ENCODE assay signal across 11 mouse cellular contexts in the genomic region with DNA sequence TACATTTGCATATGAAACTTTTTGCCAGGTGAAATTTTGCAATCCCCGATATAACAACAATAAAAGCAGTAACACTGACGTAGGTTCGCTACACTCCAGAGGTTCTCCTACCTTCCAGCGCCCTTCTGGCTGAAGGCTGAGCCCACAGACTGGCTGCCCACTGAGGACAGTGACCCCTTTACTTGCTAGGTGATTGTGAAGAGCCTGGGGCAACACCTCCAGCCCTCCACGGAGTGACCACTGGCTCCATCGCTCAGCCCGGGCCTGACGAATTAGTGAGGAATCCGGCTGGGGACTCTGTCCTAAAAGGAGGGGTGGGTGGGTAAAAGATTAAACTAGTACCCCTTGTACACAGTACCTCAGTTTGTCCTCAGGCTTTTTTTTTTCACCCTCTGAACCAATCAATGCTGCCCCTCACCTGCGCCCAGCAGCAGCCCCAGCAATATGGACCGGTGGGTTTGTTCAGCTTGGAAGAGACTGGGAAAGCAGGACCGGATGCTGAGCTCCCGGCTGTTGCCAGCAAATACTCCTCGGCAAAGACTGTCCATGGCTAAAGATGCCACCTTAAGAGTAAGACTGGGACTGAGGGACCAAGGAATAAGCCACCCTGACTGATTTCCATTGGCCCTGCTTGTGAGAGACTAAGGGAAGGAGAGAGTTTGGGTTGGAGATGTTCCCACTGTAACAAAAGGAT. TPM values are rescaled to one million over a fixed set of nuclear protein-coding genes. Genes with fewer than 3 reads are reported as not detected.
DNase-seq lines count a peak whose midpoint lies in the region; ATAC-seq and TF ChIP-seq lines count a peak whose summit lies in the region.
"Had no signal": no experiment of that assay in that cellular context is flagged by ENCODE, and none has a peak within 500 bp of the region (broad histone marks: within the 10 kb centered on the region; RNA-seq: fewer than 3 reads in every experiment).

No protein-coding gene starts in this region.

- no peaks in the 10 kb centered on the region for H3K27me3 ChIP-seq in heart, embryonic 11.5 days (ENCODE audit: control insufficient read depth, insufficient read depth, low read length)
- H3K27me3 ChIP-seq in heart, adult 2 months (ENCODE audit: control insufficient read depth, insufficient read depth, low read length): no peaks in the 10 kb centered on the region
- no peaks in the 10 kb centered on the region for H3K27me3 ChIP-seq in embryonic facial prominence, embryonic 12.5 days
- H3K27me3 ChIP-seq in limb, embryonic 14.5 days (ENCODE audit: control insufficient read depth, insufficient read depth, low read length): no peaks in the 10 kb centered on the region

- 82% methylated on average over 14 of the region's 14 CpGs for whole genome bisulfite sequencing in heart, embryonic 11.5 days (ENCODE audit: insufficient replicate concordance)
- WGBS in heart, adult 2 months: 85% methylated on average over 14 of the region's 14 CpGs
- 87% methylated on average over 14 of the region's 14 CpGs for WGBS in lung, adult 2 months
- 81% methylated on average over 14 of the region's 14 CpGs for WGBS in embryonic facial prominence, embryonic 12.5 days
- 85% methylated on average over 14 of the region's 14 CpGs for WGBS in limb, embryonic 14.5 days

- H3K4me2 ChIP-seq in heart, embryonic 11.5 days: peak overlapping the region; percentile 83
- no peak overlapping the region for H3K4me2 ChIP-seq in embryonic facial prominence, embryonic 12.5 days (replicated peaks)
- peak overlapping the region; percentile 76; the same call in 1 of the 2 replicates for H3K4me2 ChIP-seq in limb, embryonic 14.5 days (replicated peaks; ENCODE audit: low read depth, low read length, severe bottlenecking)

- ATAC-seq in heart, embryonic 11.5 days (replicated peaks; ENCODE audit: insufficient number of reproducible peaks, low FRiP score, low TSS enrichment): no peak
- ATAC-seq in embryonic facial prominence, embryonic 12.5 days (ENCODE audit: insufficient number of reproducible peaks, insufficient read depth, low FRiP score, low TSS enrichment): no peak
- no peak for ATAC-seq in limb, embryonic 14.5 days (ENCODE audit: low FRiP score, low read depth)

- no peaks in the 10 kb centered on the region for H3K79me2 ChIP-seq in heart, adult 2 months (replicated peaks; ENCODE audit: control insufficient read depth, insufficient read depth, low read length)

- H3K36me3 ChIP-seq in heart, embryonic 11.5 days (ENCODE audit: control insufficient read depth, insufficient read depth, low read length): peaks cover 26% of the 10 kb centered on the region
- no peaks in the 10 kb centered on the region for H3K36me3 ChIP-seq in heart, adult 2 months (ENCODE audit: control insufficient read depth, insufficient read depth, low read length)
- H3K36me3 ChIP-seq in embryonic facial prominence, embryonic 12.5 days: peaks cover 68% of the 10 kb centered on the region
- peaks cover 69% of the 10 kb centered on the region for H3K36me3 ChIP-seq in limb, embryonic 14.5 days (ENCODE audit: control insufficient read depth, insufficient read depth, low read length)

- no peak for TF ChIP-seq POLR2A in heart, adult 2 months (IDR thresholded peaks at IDR 0.05; ENCODE audit: insufficient read depth, low read depth, low read length)
- TF ChIP-seq POLR2A in lung, adult 2 months (IDR thresholded peaks at IDR 0.05; ENCODE audit: borderline replicate concordance, extremely low read depth, low read depth, low read length): no peak
- no peak for TF ChIP-seq POLR2A in limb, embryonic 14.5 days (IDR thresholded peaks at IDR 0.05; ENCODE audit: borderline replicate concordance, extremely low read depth, insufficient read depth, insufficient read length)

- no peak for DNase-seq in heart, adult 2 months
- DNase-seq in lung, adult 2 months: peak; percentile 1
- DNase-seq in lung, adult 18-20 months: no peak
- DNase-seq in limb, embryonic 14.5 days (ENCODE audit: low spot score): no peak
- DNase-seq in MN1 (ENCODE audit: low spot score): no peak
- no peak for DNase-seq in gastrocnemius, adult 18-20 months (ENCODE audit: low spot score)
- DNase-seq: adrenal gland, adult 2 months; gastrocnemius, postnatal 36 days; thymus, postnatal 25 days had no signal

- no peak for TF ChIP-seq CTCF in heart, adult 2 months (IDR thresholded peaks at IDR 0.05)
- TF ChIP-seq CTCF in lung, adult 2 months (IDR thresholded peaks at IDR 0.05; ENCODE audit: insufficient read depth, low read length): no peak

- peak overlapping the region; percentile 54 for H3K4me3 ChIP-seq in heart, embryonic 11.5 days (ENCODE audit: low read depth, low read length)
- H3K4me3 ChIP-seq in heart, adult 2 months: no peak overlapping the region
- no peak overlapping the region for H3K4me3 ChIP-seq in lung, adult 2 months (replicated peaks; ENCODE audit: extremely low read depth, low read depth, low read length)
- H3K4me3 ChIP-seq in embryonic facial prominence, embryonic 12.5 days: peak overlapping the region; percentile 69; the same call in 1 of the 2 replicates
- peak overlapping the region; percentile 55; the same call in 1 of the 2 replicates for H3K4me3 ChIP-seq in limb, embryonic 14.5 days (replicated peaks; ENCODE audit: low read length)

- no peak for TF ChIP-seq EP300 in heart, adult 2 months (IDR thresholded peaks at IDR 0.05; ENCODE audit: insufficient read depth, low read depth, low read length)

- intact Hi-C loops in heart, adult 2 months (cut with DNase I): no loop called here

- peak overlapping the region; percentile 66; the same call in 1 of the 2 replicates for H3K9ac ChIP-seq in heart, embryonic 11.5 days (ENCODE audit: low read depth, low read length)
- H3K9ac ChIP-seq in heart, adult 2 months (ENCODE audit: low read depth, low read length): no peak overlapping the region
- no peak overlapping the region for H3K9ac ChIP-seq in embryonic facial prominence, embryonic 12.5 days
- no peak overlapping the region for H3K9ac ChIP-seq in limb, embryonic 14.5 days (ENCODE audit: low read depth, low read length, severe bottlenecking)

- H3K4me1 ChIP-seq in heart, embryonic 11.5 days (ENCODE audit: control insufficient read depth, insufficient read depth, low read length): peaks cover 6% of the 10 kb centered on the region; the same call in 1 of the 2 replicates
- H3K4me1 ChIP-seq in heart, adult 2 months (ENCODE audit: control insufficient read depth, insufficient read depth, low read length): peaks cover 3% of the 10 kb centered on the region; the same call in 1 of the 2 replicates
- peaks cover 9% of the 10 kb centered on the region for H3K4me1 ChIP-seq in lung, adult 2 months (ENCODE audit: control insufficient read depth, insufficient read depth, low read length)
- H3K4me1 ChIP-seq in embryonic facial prominence, embryonic 12.5 days: peaks cover 16% of the 10 kb centered on the region; the same call in 1 of the 2 replicates
- H3K4me1 ChIP-seq in limb, embryonic 14.5 days (ENCODE audit: control insufficient read depth, insufficient read depth, low read length): peaks cover 8% of the 10 kb centered on the region

- no peaks in the 10 kb centered on the region for H3K9me3 ChIP-seq in heart, embryonic 11.5 days (replicated peaks; ENCODE audit: control insufficient read depth, low read length)
- H3K9me3 ChIP-seq in embryonic facial prominence, embryonic 12.5 days: no peaks in the 10 kb centered on the region
- H3K9me3 ChIP-seq in limb, embryonic 14.5 days (ENCODE audit: control insufficient read depth, low read length): no peaks in the 10 kb centered on the region

- H3K27ac ChIP-seq in heart, embryonic 11.5 days (ENCODE audit: low read depth, low read length): no peak overlapping the region
- no peak overlapping the region for H3K27ac ChIP-seq in heart, adult 2 months
- no peak overlapping the region for H3K27ac ChIP-seq in embryonic facial prominence, embryonic 12.5 days
- no peak overlapping the region for H3K27ac ChIP-seq in limb, embryonic 14.5 days (replicated peaks; ENCODE audit: low read depth, low read length)

RNA-seq across cellular contexts. Expression of gene Ppox, which starts 1.8 kb away (rescaled TPM):
- polyA plus RNA-seq in heart, embryonic 11.5 days (2014; fragmentation: Nextera tagmentation; extraction: Ambion mirVana): 59.9 and 60.7 TPM in 2 replicates
- 10 to 100 TPM in 1 of 2 experiments, 1 to 10 TPM in 1; 9.7 to 12.0 TPM for total RNA-seq in heart, adult 2 months (2021)
- polyA plus RNA-seq in heart, adult 2 months (2012; rRNA removed): 31.4 and 33.1 TPM in 2 replicates
- 40.6 and 49.0 TPM in 2 replicates for polyA plus RNA-seq in lung, adult 2 months (2012; rRNA removed)
- 75.4 and 79.1 TPM in 2 replicates for polyA plus RNA-seq in embryonic facial prominence, embryonic 12.5 days (2016; fragmentation: Nextera tagmentation; extraction: Ambion mirVana)
- 133 and 152 TPM in 2 replicates for polyA plus RNA-seq in limb, embryonic 14.5 days (2012; rRNA removed)
- 55.7 and 67.2 TPM in 2 replicates for polyA plus RNA-seq in limb, embryonic 14.5 days (2014; fragmentation: Nextera tagmentation; extraction: Ambion mirVana)
- 1 to 10 TPM; 7.8 to 7.9 TPM for total RNA-seq in gastrocnemius, adult 18-20 months (2021)

RNA-seq across cellular contexts. Expression of gene Usp21, which starts 8.6 kb away (rescaled TPM):
- 51.2 TPM in 2 replicates for polyA plus RNA-seq in heart, embryonic 11.5 days (2014; fragmentation: Nextera tagmentation; extraction: Ambion mirVana)
- total RNA-seq in heart, adult 2 months (2021): 10 to 100 TPM; 19.9 to 20.1 TPM
- 31.7 and 37.9 TPM in 2 replicates for polyA plus RNA-seq in heart, adult 2 months (2012; rRNA removed)
- 42.3 and 51.2 TPM in 2 replicates for polyA plus RNA-seq in lung, adult 2 months (2012; rRNA removed)
- 135 and 139 TPM in 2 replicates for polyA plus RNA-seq in embryonic facial prominence, embryonic 12.5 days (2016; fragmentation: Nextera tagmentation; extraction: Ambion mirVana)
- polyA plus RNA-seq in limb, embryonic 14.5 days (2012; rRNA removed): 104 and 128 TPM in 2 replicates
- 81.2 and 96.0 TPM in 2 replicates for polyA plus RNA-seq in limb, embryonic 14.5 days (2014; fragmentation: Nextera tagmentation; extraction: Ambion mirVana)
- 10 to 100 TPM; 15.1 to 19.3 TPM for total RNA-seq in gastrocnemius, adult 18-20 months (2021)

RNA-seq across cellular contexts. Expression of gene B4galt3, which starts 9.0 kb away (rescaled TPM):
- 48.4 and 49.4 TPM in 2 replicates for polyA plus RNA-seq in heart, embryonic 11.5 days (2014; fragmentation: Nextera tagmentation; extraction: Ambion mirVana)
- 10 to 100 TPM; 16.4 to 17.4 TPM for total RNA-seq in heart, adult 2 months (2021)
- 41.9 and 45.7 TPM in 2 replicates for polyA plus RNA-seq in heart, adult 2 months (2012; rRNA removed)
- 72.0 and 75.8 TPM in 2 replicates for polyA plus RNA-seq in lung, adult 2 months (2012; rRNA removed)
- 86.0 and 89.3 TPM in 2 replicates for polyA plus RNA-seq in embryonic facial prominence, embryonic 12.5 days (2016; fragmentation: Nextera tagmentation; extraction: Ambion mirVana)
- 87.2 and 111 TPM in 2 replicates for polyA plus RNA-seq in limb, embryonic 14.5 days (2012; rRNA removed)
- polyA plus RNA-seq in limb, embryonic 14.5 days (2014; fragmentation: Nextera tagmentation; extraction: Ambion mirVana): 68.7 and 72.5 TPM in 2 replicates
- total RNA-seq in gastrocnemius, adult 18-20 months (2021): 10 to 100 TPM; 12.0 to 13.0 TPM

RNA-seq across cellular contexts. Expression of gene Ufc1, which starts 15.7 kb away (rescaled TPM):
- polyA plus RNA-seq in heart, embryonic 11.5 days (2014; fragmentation: Nextera tagmentation; extraction: Ambion mirVana): 90.3 and 92.9 TPM in 2 replicates
- 10 to 100 TPM; 80.5 to 93.5 TPM for total RNA-seq in heart, adult 2 months (2021)
- 29.7 and 37.7 TPM in 2 replicates for polyA plus RNA-seq in heart, adult 2 months (2012; rRNA removed)
- 18.8 and 22.2 TPM in 2 replicates for polyA plus RNA-seq in lung, adult 2 months (2012; rRNA removed)
- polyA plus RNA-seq in embryonic facial prominence, embryonic 12.5 days (2016; fragmentation: Nextera tagmentation; extraction: Ambion mirVana): 102 and 105 TPM in 2 replicates
- polyA plus RNA-seq in limb, embryonic 14.5 days (2012; rRNA removed): 46.5 and 60.9 TPM in 2 replicates
- 133 and 135 TPM in 2 replicates for polyA plus RNA-seq in limb, embryonic 14.5 days (2014; fragmentation: Nextera tagmentation; extraction: Ambion mirVana)
- 10 to 100 TPM; 85.7 to 96.8 TPM for total RNA-seq in gastrocnemius, adult 18-20 months (2021)

RNA-seq across cellular contexts. Expression of gene Ndufs2, which starts 28.0 kb away (rescaled TPM):
- polyA plus RNA-seq in heart, embryonic 11.5 days (2014; fragmentation: Nextera tagmentation; extraction: Ambion mirVana): 446 and 471 TPM in 2 replicates
- 1,000 to 10,000 TPM; 1,369 to 1,610 TPM for total RNA-seq in heart, adult 2 months (2021)
- polyA plus RNA-seq in heart, adult 2 months (2012; rRNA removed): 997 and 1,250 TPM in 2 replicates
- polyA plus RNA-seq in lung, adult 2 months (2012; rRNA removed): 78.8 and 118 TPM in 2 replicates
- 236 and 243 TPM in 2 replicates for polyA plus RNA-seq in embryonic facial prominence, embryonic 12.5 days (2016; fragmentation: Nextera tagmentation; extraction: Ambion mirVana)
- polyA plus RNA-seq in limb, embryonic 14.5 days (2012; rRNA removed): 148 and 151 TPM in 2 replicates
- 216 and 234 TPM in 2 replicates for polyA plus RNA-seq in limb, embryonic 14.5 days (2014; fragmentation: Nextera tagmentation; extraction: Ambion mirVana)
- 100 to 1,000 TPM; 804 to 821 TPM for total RNA-seq in gastrocnemius, adult 18-20 months (2021)

Comparison
In these comparisons a context has a peak if more than half of its experiments do, and no peak if none do; other contexts are left out.
1. H3K4me3 ChIP-seq: peak in heart, embryonic 11.5 days (single experiment), embryonic facial prominence, embryonic 12.5 days (single experiment) and limb, embryonic 14.5 days (single experiment); none in heart, adult 2 months (single experiment) and lung, adult 2 months (single experiment).